Mouse (Mus musculus): ENCODE measurements around the gene Chd2. TPM values are rescaled to one million over a fixed set of nuclear protein-coding genes. Genes with fewer than 3 reads are reported as not detected.

Chd2 gene
- total RNA-seq, 2 experiments from 2014 or later: 47.2 to 49.8 TPM

DNA sequence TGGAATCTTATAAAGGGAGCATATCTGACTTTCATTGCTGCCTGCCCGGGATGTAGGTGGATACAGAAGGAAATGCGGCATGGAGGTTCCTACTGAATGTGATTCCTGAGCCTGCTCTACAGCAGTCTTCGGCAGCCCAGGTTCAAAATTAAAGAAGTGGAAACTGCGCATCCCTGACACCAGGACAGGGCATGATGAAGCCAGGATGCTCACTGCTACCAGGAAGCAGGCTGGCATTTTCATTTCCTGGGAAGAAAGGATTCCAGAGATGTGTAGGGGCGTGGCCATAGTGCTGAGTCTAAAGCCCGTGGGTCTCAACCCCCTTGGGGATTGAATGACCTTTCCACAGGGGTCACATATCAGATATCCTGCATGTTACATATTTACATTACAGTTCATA lies 163.6 kb downstream of the Chd2 start:
- no peak for DNase-seq (ENCODE audit: low spot score in 2 of 2)

DNA sequence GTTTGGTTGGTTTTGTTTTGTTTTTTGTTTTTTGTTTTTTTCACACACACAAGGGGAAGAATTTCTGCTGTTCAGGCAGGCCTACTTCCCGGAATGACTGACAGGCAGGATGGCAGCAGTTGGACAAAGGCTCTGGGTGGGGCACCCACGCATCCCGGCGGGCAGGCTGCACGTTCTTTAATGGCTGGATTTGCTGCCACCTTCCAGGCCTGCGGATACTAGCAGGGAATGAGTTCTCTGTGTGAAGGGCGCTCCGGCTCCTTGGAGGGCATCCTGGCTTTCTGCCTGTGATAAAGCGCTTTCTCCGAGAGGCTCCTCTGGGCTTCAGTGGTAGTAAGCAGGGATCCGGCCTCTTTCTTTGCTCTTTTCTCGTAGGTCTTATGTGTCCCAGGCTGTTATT lies 164.3 kb downstream of the Chd2 start:
- DNase-seq (ENCODE audit: low spot score in 2 of 2): no peak

Other genes with a start within 250 kb of the Chd2 start
- gene Rgma, start 166.3 kb downstream of the Chd2 start, total RNA-seq (2021): 10 to 100 TPM; 60.2 to 66.3 TPM
- 10 to 100 TPM; 34.0 to 35.7 TPM for gene Fam174b, start 198.5 kb upstream of the Chd2 start, total RNA-seq (2021)